Mouse (Mus musculus): ENCODE measurements at regions not wholly inside any gene's neighbourhood (a gene's known extent, or its start where the extent isn't known, plus 50 kb on each side); places are given as distances from the start of the nearest gene placed in this dataset.

- TF ChIP-seq CTCF (IDR thresholded peaks at IDR 0.05) (no peak), EP300 (IDR thresholded peaks at IDR 0.05) (no peak)
These were observed 167.4 kb upstream of the Ddx18 start for GRCm38 (mm10) chr1:121735113-121735719.

Data from lung, postnatal 0 days (tissue).